Mouse (Mus musculus): Measurements from ENCODE around the gene Ampd3.

DNA sequence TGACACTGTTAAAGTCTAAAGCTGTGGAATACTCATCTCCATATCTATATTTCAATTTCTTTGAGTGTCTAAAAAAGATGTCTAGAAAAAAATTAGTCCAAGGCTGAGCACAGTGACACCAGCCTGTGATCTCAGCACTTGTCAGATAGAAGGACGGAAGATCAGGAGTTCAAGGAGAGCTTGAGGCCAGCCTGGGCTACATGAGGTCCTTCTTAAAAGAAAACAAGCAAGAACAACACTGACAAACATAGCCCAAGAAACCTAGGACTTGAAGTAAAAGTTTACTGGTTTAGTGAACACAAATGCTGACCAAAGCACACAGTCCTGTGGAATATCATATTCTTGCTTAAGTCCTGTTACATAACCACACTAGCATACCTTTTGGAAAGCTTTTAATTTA, 66.0 kb downstream of the Ampd3 start:
- TF ChIP-seq GATA1 (IDR thresholded peaks at IDR 0.05; ENCODE audit: low read length) (no peak), TAL1 (IDR thresholded peaks at IDR 0.05; ENCODE audit: low read length) (no peak)

Data from erythroblast, embryonic 14.5 days (primary cell).